In the genomic region with DNA sequence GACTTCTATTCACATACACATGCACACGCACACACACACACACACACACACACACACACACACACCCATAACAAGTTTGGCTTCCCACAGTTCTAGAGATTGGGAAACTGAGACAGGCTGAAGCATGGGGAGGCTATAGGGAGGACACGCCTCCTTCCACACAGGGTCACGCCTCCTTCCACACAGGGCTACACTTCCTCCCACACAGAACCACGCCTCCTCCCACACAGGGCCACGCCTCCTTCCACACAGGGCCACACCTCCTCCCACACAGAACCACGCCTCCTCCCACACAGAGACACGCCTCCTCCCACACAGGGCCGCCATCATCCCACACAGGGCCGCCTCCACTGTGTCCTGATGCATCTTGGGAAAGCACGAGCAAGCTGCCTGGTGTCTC, we compare ENCODE assay signal across 10 mouse cellular contexts.
DNase-seq lines count a peak whose midpoint lies in the region; ATAC-seq lines count a peak whose summit lies in the region.
"Had no signal": no experiment of that assay in that cellular context is flagged by ENCODE, and none has a peak within 500 bp of the region (broad histone marks: within the 10 kb centered on the region; RNA-seq: fewer than 3 reads in every experiment).

No protein-coding gene starts in this region.

- no peak overlapping the region for H3K27ac ChIP-seq in hindbrain, embryonic 12.5 days
- H3K27ac ChIP-seq in hindbrain, embryonic 13.5 days, result no peak overlapping the region
- H3K27ac ChIP-seq in midbrain, embryonic 11.5 days (ENCODE audit: low read depth, low read length), result no peak overlapping the region
- no peak overlapping the region for H3K27ac ChIP-seq in midbrain, embryonic 10.5 days (replicated peaks)
- H3K27ac ChIP-seq in stomach, embryonic 16.5 days (ENCODE audit: low read length), result no peak overlapping the region

- intact Hi-C loops in left cerebral cortex, postnatal 10 days (cut with DNase I), result no loop called here

- peak; percentile 27; the same call in 1 of the 2 replicates for ATAC-seq in hindbrain, embryonic 12.5 days (ENCODE audit: low FRiP score)
- no peak; the same call in 1 of the 2 replicates for ATAC-seq in hindbrain, embryonic 13.5 days (ENCODE audit: low FRiP score)
- peak; percentile 53; the same call in 1 of the 2 replicates for ATAC-seq in midbrain, embryonic 11.5 days (ENCODE audit: low FRiP score)
- ATAC-seq in granulocyte monocyte progenitor cell, adult 5-6 weeks (replicated peaks; ENCODE audit: poor library complexity, severe bottlenecking), result peak; percentile 33
- peak; percentile 57; the same call in 1 of the 2 replicates for ATAC-seq in stomach, embryonic 16.5 days (ENCODE audit: insufficient read depth, low FRiP score)

- no peak overlapping the region for H3K9ac ChIP-seq in hindbrain, embryonic 12.5 days
- H3K9ac ChIP-seq in hindbrain, embryonic 13.5 days, result no peak overlapping the region
- no peak overlapping the region for H3K9ac ChIP-seq in midbrain, embryonic 11.5 days (ENCODE audit: low read length)
- H3K9ac ChIP-seq in stomach, embryonic 16.5 days (ENCODE audit: low read length), result no peak overlapping the region

- H3K4me3 ChIP-seq in hindbrain, embryonic 12.5 days, result no peak overlapping the region
- H3K4me3 ChIP-seq in hindbrain, embryonic 13.5 days, result no peak overlapping the region
- no peak overlapping the region for H3K4me3 ChIP-seq in midbrain, embryonic 11.5 days (ENCODE audit: low read depth, low read length)
- H3K4me3 ChIP-seq in midbrain, embryonic 10.5 days, result no peak overlapping the region
- H3K4me3 ChIP-seq in stomach, embryonic 16.5 days (replicated peaks; ENCODE audit: low read length), result no peak overlapping the region

- H3K4me1 ChIP-seq in hindbrain, embryonic 12.5 days, result peaks cover 12% of the 10 kb centered on the region
- peaks cover 11% of the 10 kb centered on the region for H3K4me1 ChIP-seq in hindbrain, embryonic 13.5 days (replicated peaks)
- H3K4me1 ChIP-seq in midbrain, embryonic 11.5 days (ENCODE audit: control insufficient read depth, insufficient read depth, low read length), result peaks cover 6% of the 10 kb centered on the region
- peaks cover 12% of the 10 kb centered on the region for H3K4me1 ChIP-seq in midbrain, embryonic 10.5 days
- H3K4me1 ChIP-seq in stomach, embryonic 16.5 days (ENCODE audit: control insufficient read depth, insufficient read depth, low read length), result no peaks in the 10 kb centered on the region

- DNase-seq in midbrain, embryonic 11.5 days (ENCODE audit: low spot score, missing footprints), result no peak
- DNase-seq in midbrain, embryonic 10.5 days (ENCODE audit: low spot score), result no peak
- DNase-seq in left cerebral cortex, postnatal 10 days (ENCODE audit: extremely low spot score in 1 of 2, low spot score in 2 of 2), result no peak
- DNase-seq: gastrocnemius, postnatal 10 days; heart, postnatal 10 days had no signal

- no peaks in the 10 kb centered on the region for H3K9me3 ChIP-seq in hindbrain, embryonic 12.5 days (replicated peaks)
- H3K9me3 ChIP-seq in hindbrain, embryonic 13.5 days, result no peaks in the 10 kb centered on the region
- no peaks in the 10 kb centered on the region for H3K9me3 ChIP-seq in midbrain, embryonic 11.5 days (ENCODE audit: control insufficient read depth, low read length)
- H3K9me3 ChIP-seq in midbrain, embryonic 10.5 days (replicated peaks), result no peaks in the 10 kb centered on the region
- no peaks in the 10 kb centered on the region for H3K9me3 ChIP-seq in stomach, embryonic 16.5 days (replicated peaks; ENCODE audit: control insufficient read depth, low read length)

- H3K27me3 ChIP-seq in hindbrain, embryonic 12.5 days, result peaks cover 9% of the 10 kb centered on the region; the same call in 1 of the 2 replicates
- no peaks in the 10 kb centered on the region for H3K27me3 ChIP-seq in hindbrain, embryonic 13.5 days
- no peaks in the 10 kb centered on the region for H3K27me3 ChIP-seq in midbrain, embryonic 11.5 days (ENCODE audit: control insufficient read depth, insufficient read depth, low read length)
- no peaks in the 10 kb centered on the region for H3K27me3 ChIP-seq in midbrain, embryonic 10.5 days (ENCODE audit: low read depth, poor library complexity, severe bottlenecking)
- no peaks in the 10 kb centered on the region for H3K27me3 ChIP-seq in stomach, embryonic 16.5 days (ENCODE audit: control insufficient read depth, insufficient read depth, low read length)
- H3K27me3 ChIP-seq: CH12.LX had no signal

- 87% methylated on average over 10 of the region's 10 CpGs for WGBS in hindbrain, embryonic 12.5 days
- 92% methylated on average over 10 of the region's 10 CpGs for WGBS in hindbrain, embryonic 13.5 days
- WGBS in midbrain, embryonic 11.5 days, result 89% methylated on average over 10 of the region's 10 CpGs
- 91% methylated on average over 10 of the region's 10 CpGs for WGBS in midbrain, embryonic 10.5 days
- 92% methylated on average over 10 of the region's 10 CpGs for WGBS in stomach, embryonic 16.5 days

- no peak overlapping the region for H3K4me2 ChIP-seq in hindbrain, embryonic 12.5 days (replicated peaks)
- H3K4me2 ChIP-seq in hindbrain, embryonic 13.5 days, result no peak overlapping the region
- no peak overlapping the region for H3K4me2 ChIP-seq in midbrain, embryonic 11.5 days
- no peak overlapping the region for H3K4me2 ChIP-seq in stomach, embryonic 16.5 days (ENCODE audit: low read depth, low read length)

- H3K36me3 ChIP-seq in hindbrain, embryonic 12.5 days, result no peaks in the 10 kb centered on the region
- H3K36me3 ChIP-seq in hindbrain, embryonic 13.5 days, result no peaks in the 10 kb centered on the region
- H3K36me3 ChIP-seq in midbrain, embryonic 11.5 days (ENCODE audit: control insufficient read depth, insufficient read depth, low read length), result no peaks in the 10 kb centered on the region
- no peaks in the 10 kb centered on the region for H3K36me3 ChIP-seq in midbrain, embryonic 10.5 days
- no peaks in the 10 kb centered on the region for H3K36me3 ChIP-seq in stomach, embryonic 16.5 days (ENCODE audit: control insufficient read depth, insufficient read depth, low read length)
